Mouse (Mus musculus) midbrain, postnatal 0 days (tissue): ENCODE results near the gene Setd3. TPM values are rescaled to one million over a fixed set of nuclear protein-coding genes. Genes with fewer than 3 reads are reported as not detected.

ENCODE experiments used
- ATAC-seq: fragments of 200-750 bp; cut with Nextera tagmentation; 2 replicates; pipeline ENCODE4 v1.8.0; 2017; ENCODE audit warnings: moderate number of reproducible peaks, mild to moderate bottlenecking, moderate TSS enrichment, moderate library complexity; ENCODE audit not compliant: low FRiP score
- DNase-seq: peaks from one replicate; pipeline ENCODE4 v3.0.0-alpha.2; 2015; ENCODE audit warnings: low spot score
- H3K27ac ChIP-seq: fragments of 300-500 bp; sonication (generic); 2 replicates; pipeline ENCODE4 v1.5.1; 2014; ENCODE audit warnings: low read depth, mild to moderate bottlenecking, low read length, mixed read lengths
- H3K27me3 ChIP-seq: fragments of 300-500 bp; sonication (generic); 2 replicates; pipeline ENCODE4 v1.6.1; 2014; ENCODE audit warnings: low read length, control low read depth, mixed read lengths; ENCODE audit not compliant: insufficient read depth
- H3K36me3 ChIP-seq: fragments of 300-500 bp; sonication (generic); 2 replicates; pipeline ENCODE4 v1.6.1; 2014; ENCODE audit warnings: low read length, control low read depth, mixed read lengths; ENCODE audit not compliant: insufficient read depth
- H3K4me1 ChIP-seq: fragments of 300-500 bp; sonication (generic); 2 replicates; pipeline ENCODE4 v1.6.1; 2014; ENCODE audit warnings: mild to moderate bottlenecking, control low read depth, antibody characterized with exemption, low read length, mixed read lengths; ENCODE audit not compliant: insufficient read depth
- H3K4me2 ChIP-seq: fragments of 300-500 bp; sonication (generic); 2 replicates; pipeline ENCODE4 v1.6.1; 2014; ENCODE audit warnings: low read depth, mild to moderate bottlenecking, low read length, mixed read lengths; ENCODE audit not compliant: poor library complexity, severe bottlenecking
- H3K4me3 ChIP-seq: fragments of 300-500 bp; sonication (generic); 2 replicates; pipeline ENCODE4 v1.5.1; 2014; ENCODE audit warnings: low read depth, mild to moderate bottlenecking, low read length, moderate library complexity
- H3K9ac ChIP-seq: fragments of 300-500 bp; sonication (generic); replicated peaks from 2 replicates; pipeline ENCODE4 v1.6.1; 2014; ENCODE audit warnings: mild to moderate bottlenecking, low read length, moderate library complexity, mixed read lengths; ENCODE audit not compliant: poor library complexity, severe bottlenecking
- H3K9me3 ChIP-seq: fragments of 300-500 bp; sonication (generic); 2 replicates; pipeline ENCODE4 v1.6.1; 2016; ENCODE audit warnings: low read length, control low read depth
- CTCF ChIP-seq: IDR thresholded peaks from 2 replicates; pipeline ENCODE4 v1.5.1; 2016; ENCODE audit warnings: antibody characterized with exemption, mild to moderate bottlenecking
- WGBS: fragments of 180-500 bp; shearing (Covaris S2); extraction: QIAGEN DNeasy Blood & Tissue Kit; methylation state at CpG from one replicate; pipeline ENCODE4 v1.1.7; 2014; 5-methylcytosine and 5-hydroxymethylcytosine counted together
- polyA plus RNA-seq: library from polyadenylated mRNA; unstranded; fragments of >200 nt; fragmentation: Nextera tagmentation; extraction: Ambion mirVana; gene quantifications from 2 replicates; pipeline ENCODE4 v1.2.1, GENCODE M21; 2015
- total RNA-seq: library from RNA; depleted of rRNA; stranded (reverse); fragments of >200 nt; gene quantifications from 2 replicates; pipeline ENCODE4 v1.2.3, GENCODE M21; 2014

The Setd3 gene
- total and polyA plus RNA-seq, 2 experiments from 2014 or later, result 74.6 to 91.2 TPM

- Histone ChIP-seq H3K4me1 (no peaks in the 10 kb centered on the region), H3K4me2 (no peak overlapping the region), H3K9me3 (no peaks in the 10 kb centered on the region), H3K27me3 (no peaks in the 10 kb centered on the region), H3K9ac (no peak overlapping the region), H3K4me3 (no peak overlapping the region), H3K27ac (no peak overlapping the region), H3K36me3 (peaks cover 68% of the 10 kb centered on the region)
- WGBS, result 92% methylated on average over 1 of the region's 1 CpGs
- TF ChIP-seq CTCF, result no peak
- ATAC-seq, result no peak
- DNase-seq, result no peak
These were observed 21.0 kb upstream of the Setd3 start for GRCm38 (mm10) chr12:108200094-108200493.

GRCm38 (mm10) chr12:108198447-108198846 is 19.3 kb upstream of the Setd3 start:
- DNase-seq (no peak), ATAC-seq (no peak)
- Histone ChIP-seq H3K36me3 (peaks cover 72% of the 10 kb centered on the region), H3K9me3 (no peaks in the 10 kb centered on the region), H3K4me2 (no peak overlapping the region), H3K4me1 (no peaks in the 10 kb centered on the region), H3K4me3 (no peak overlapping the region), H3K27ac (no peak overlapping the region), H3K27me3 (no peaks in the 10 kb centered on the region), H3K9ac (no peak overlapping the region)
- no peak for TF ChIP-seq CTCF
- 87% methylated on average over 4 of the region's 4 CpGs for WGBS

- ATAC-seq (no peak), DNase-seq (no peak)
- H3K36me3 ChIP-seq, result peaks cover 72% of the 10 kb centered on the region
- no peak overlapping the region for H3K27ac ChIP-seq
- H3K9me3 ChIP-seq, result no peaks in the 10 kb centered on the region
- no peak overlapping the region for H3K4me2 ChIP-seq
- H3K4me1 ChIP-seq, result no peaks in the 10 kb centered on the region
- TF ChIP-seq CTCF, result no peak
- H3K27me3 ChIP-seq, result no peaks in the 10 kb centered on the region
- no peak overlapping the region for H3K4me3 ChIP-seq
- no peak overlapping the region for H3K9ac ChIP-seq
- 97% methylated on average over 11 of the region's 11 CpGs for WGBS
These were observed 16.6 kb upstream of the Setd3 start for GRCm38 (mm10) chr12:108195761-108196160.

- Histone ChIP-seq H3K4me1 (no peaks in the 10 kb centered on the region), H3K27me3 (no peaks in the 10 kb centered on the region), H3K9ac (no peak overlapping the region), H3K36me3 (peaks cover 72% of the 10 kb centered on the region), H3K4me2 (no peak overlapping the region), H3K9me3 (no peaks in the 10 kb centered on the region), H3K27ac (no peak overlapping the region), H3K4me3 (no peak overlapping the region)
- ATAC-seq (no peak), DNase-seq (no peak)
- TF ChIP-seq CTCF, result no peak
- WGBS, result 90% methylated on average over 5 of the region's 5 CpGs
These were observed 14.8 kb upstream of the Setd3 start for GRCm38 (mm10) chr12:108193878-108194277.

GRCm38 (mm10) chr12:108187541-108188091 is 8.5 kb upstream of the Setd3 start:
- H3K36me3 ChIP-seq, result peaks cover 44% of the 10 kb centered on the region
- no peak for DNase-seq

GRCm38 (mm10) chr12:108181716-108182115 is 2.6 kb upstream of the Setd3 start:
- no peak for DNase-seq
- 0 out of 2 replicates have a peak, but pooled peaks cover 3% of the 10 kb centered on the region for H3K4me1 ChIP-seq

More at GRCm38 (mm10) chr12:108187541-108188091, 8.5 kb upstream of the Setd3 start:
- ATAC-seq, result no peak
- Histone ChIP-seq H3K4me1 (no peaks in the 10 kb centered on the region), H3K9me3 (no peaks in the 10 kb centered on the region), H3K4me3 (no peak overlapping the region), H3K4me2 (no peak overlapping the region), H3K9ac (no peak overlapping the region), H3K27ac (no peak overlapping the region), H3K27me3 (no peaks in the 10 kb centered on the region)
- 92% methylated on average over 6 of the region's 6 CpGs for WGBS
- peak; percentile 39 for TF ChIP-seq CTCF

More at GRCm38 (mm10) chr12:108181716-108182115, 2.6 kb upstream of the Setd3 start:
- Histone ChIP-seq H3K9me3 (no peaks in the 10 kb centered on the region), H3K9ac (no peak overlapping the region), H3K36me3 (peaks cover 17% of the 10 kb centered on the region), H3K4me2 (no peak overlapping the region), H3K4me3 (no peak overlapping the region), H3K27ac (no peak overlapping the region), H3K27me3 (no peaks in the 10 kb centered on the region)
- WGBS, result 94% methylated on average over 6 of the region's 6 CpGs
- no peak for TF ChIP-seq CTCF
- ATAC-seq, result no peak
